Mouse (Mus musculus): Measurements from ENCODE around the gene Nkpd1. TPM values are rescaled to one million over a fixed set of nuclear protein-coding genes. Genes with fewer than 3 reads are reported as not detected.

Nkpd1 gene
- polyA plus RNA-seq, 1 experiment from 2014 or later: 0.11 TPM

GRCm38 (mm10) chr7:19547344-19547969 lies 29.8 kb downstream of the Nkpd1 start:
- ATAC-seq (ENCODE audit: insufficient read depth) (peak; percentile 47; the same call in 1 of the 2 replicates), DNase-seq (no peak)
- H3K27ac ChIP-seq (ENCODE audit: low read depth): peak overlapping the region; percentile 59; the same call in 1 of the 2 replicates
- H3K4me3 ChIP-seq (ENCODE audit: low read depth, low read length): no peak overlapping the region
- TF ChIP-seq CTCF (IDR thresholded peaks at IDR 0.05; ENCODE audit: low read depth): no peak
- no peak overlapping the region for H3K9ac ChIP-seq
- H3K36me3 ChIP-seq (ENCODE audit: insufficient read depth): peaks cover 9% of the 10 kb centered on the region
- WGBS: 58% methylated on average over 2 of the region's 2 CpGs
- no peak overlapping the region for H3K4me2 ChIP-seq
- H3K9me3 ChIP-seq (ENCODE audit: low read depth, low read length): no peaks in the 10 kb centered on the region
- peaks cover 10% of the 10 kb centered on the region for H3K4me1 ChIP-seq (ENCODE audit: insufficient read depth)
- no peaks in the 10 kb centered on the region for H3K27me3 ChIP-seq (ENCODE audit: insufficient read depth, low read length)

- Histone ChIP-seq H3K4me2 (no peak overlapping the region), H3K27me3 (ENCODE audit: insufficient read depth, low read length) (no peaks in the 10 kb centered on the region), H3K4me1 (ENCODE audit: insufficient read depth) (peaks cover 10% of the 10 kb centered on the region), H3K27ac (ENCODE audit: low read depth) (no peak overlapping the region), H3K4me3 (ENCODE audit: low read depth, low read length) (no peak overlapping the region), H3K36me3 (ENCODE audit: insufficient read depth) (peaks cover 24% of the 10 kb centered on the region), H3K9ac (no peak overlapping the region), H3K9me3 (ENCODE audit: low read depth, low read length) (no peaks in the 10 kb centered on the region)
- ATAC-seq (ENCODE audit: insufficient read depth) (no peak), DNase-seq (peak; percentile 44)
- 62% methylated on average over 10 of the region's 10 CpGs for WGBS
- no peak for TF ChIP-seq CTCF (IDR thresholded peaks at IDR 0.05; ENCODE audit: low read depth)
Measured at GRCm38 (mm10) chr7:19549394-19549793, 31.8 kb downstream of the Nkpd1 start.

- Histone ChIP-seq H3K9ac (no peak overlapping the region), H3K4me1 (ENCODE audit: insufficient read depth) (peaks cover 5% of the 10 kb centered on the region), H3K27me3 (ENCODE audit: insufficient read depth, low read length) (no peaks in the 10 kb centered on the region), H3K9me3 (ENCODE audit: low read depth, low read length) (no peaks in the 10 kb centered on the region), H3K4me2 (no peak overlapping the region), H3K36me3 (ENCODE audit: insufficient read depth) (peaks cover 38% of the 10 kb centered on the region), H3K27ac (ENCODE audit: low read depth) (no peak overlapping the region), H3K4me3 (ENCODE audit: low read depth, low read length) (no peak overlapping the region)
- WGBS: 84% methylated on average over 5 of the region's 5 CpGs
- ATAC-seq (ENCODE audit: insufficient read depth) (no peak), DNase-seq (no peak)
- TF ChIP-seq CTCF (IDR thresholded peaks at IDR 0.05; ENCODE audit: low read depth): no peak
Measured at GRCm38 (mm10) chr7:19551634-19552033, 34.0 kb downstream of the Nkpd1 start.

- no peak for TF ChIP-seq CTCF (IDR thresholded peaks at IDR 0.05; ENCODE audit: low read depth)
- Histone ChIP-seq H3K9ac (no peak overlapping the region), H3K4me3 (ENCODE audit: low read depth, low read length) (no peak overlapping the region), H3K9me3 (ENCODE audit: low read depth, low read length) (no peaks in the 10 kb centered on the region), H3K36me3 (ENCODE audit: insufficient read depth) (peaks cover 35% of the 10 kb centered on the region), H3K27me3 (ENCODE audit: insufficient read depth, low read length) (no peaks in the 10 kb centered on the region), H3K4me2 (no peak overlapping the region), H3K27ac (ENCODE audit: low read depth) (no peak overlapping the region), H3K4me1 (ENCODE audit: insufficient read depth) (no peaks in the 10 kb centered on the region; the same call in 1 of the 2 replicates)
- ATAC-seq (ENCODE audit: insufficient read depth) (no peak), DNase-seq (no peak)
- WGBS: 42% methylated on average over 2 of the region's 2 CpGs
Measured at GRCm38 (mm10) chr7:19552443-19552842, 34.8 kb downstream of the Nkpd1 start.

GRCm38 (mm10) chr7:19554168-19554567 lies 36.5 kb downstream of the Nkpd1 start:
- Histone ChIP-seq H3K9ac (no peak overlapping the region), H3K27ac (ENCODE audit: low read depth) (no peak overlapping the region), H3K9me3 (ENCODE audit: low read depth, low read length) (no peaks in the 10 kb centered on the region), H3K4me1 (ENCODE audit: insufficient read depth) (no peaks in the 10 kb centered on the region), H3K36me3 (ENCODE audit: insufficient read depth) (peaks cover 40% of the 10 kb centered on the region), H3K4me3 (ENCODE audit: low read depth, low read length) (no peak overlapping the region), H3K27me3 (ENCODE audit: insufficient read depth, low read length) (no peaks in the 10 kb centered on the region), H3K4me2 (no peak overlapping the region)
- DNase-seq: no peak
- TF ChIP-seq CTCF (IDR thresholded peaks at IDR 0.05; ENCODE audit: low read depth): no peak
- WGBS: 55% methylated on average over 1 of the region's 1 CpGs
- no peak for ATAC-seq (ENCODE audit: insufficient read depth)

- 90% methylated on average over 2 of the region's 2 CpGs for WGBS
- Histone ChIP-seq H3K4me1 (ENCODE audit: insufficient read depth) (peaks cover 5% of the 10 kb centered on the region; the same call in 1 of the 2 replicates), H3K9me3 (ENCODE audit: low read depth, low read length) (no peaks in the 10 kb centered on the region), H3K4me2 (no peak overlapping the region), H3K27ac (ENCODE audit: low read depth) (no peak overlapping the region), H3K4me3 (ENCODE audit: low read depth, low read length) (no peak overlapping the region), H3K27me3 (ENCODE audit: insufficient read depth, low read length) (no peaks in the 10 kb centered on the region), H3K36me3 (ENCODE audit: insufficient read depth) (peaks cover 38% of the 10 kb centered on the region), H3K9ac (no peak overlapping the region)
- ATAC-seq (ENCODE audit: insufficient read depth) (no peak), DNase-seq (no peak)
- no peak for TF ChIP-seq CTCF (IDR thresholded peaks at IDR 0.05; ENCODE audit: low read depth)
Measured at GRCm38 (mm10) chr7:19557086-19557485, 39.4 kb downstream of the Nkpd1 start.

- Histone ChIP-seq H3K36me3 (ENCODE audit: insufficient read depth) (peaks cover 30% of the 10 kb centered on the region), H3K4me2 (0 out of 2 replicates have a peak overlapping the region, but pooled peaks have one; percentile 15), H3K9me3 (ENCODE audit: low read depth, low read length) (no peaks in the 10 kb centered on the region), H3K9ac (0 out of 2 replicates have a peak overlapping the region, but pooled peaks have one; percentile 6), H3K4me3 (ENCODE audit: low read depth, low read length) (no peak overlapping the region), H3K27ac (ENCODE audit: low read depth) (peak overlapping the region; percentile 36; the same call in 1 of the 2 replicates), H3K4me1 (ENCODE audit: insufficient read depth) (peaks cover 5% of the 10 kb centered on the region; the same call in 1 of the 2 replicates), H3K27me3 (ENCODE audit: insufficient read depth, low read length) (no peaks in the 10 kb centered on the region)
- 88% methylated on average over 6 of the region's 6 CpGs for WGBS
- ATAC-seq (ENCODE audit: insufficient read depth) (no peak; the same call in 1 of the 2 replicates), DNase-seq (no peak)
- no peak for TF ChIP-seq CTCF (IDR thresholded peaks at IDR 0.05; ENCODE audit: low read depth)
Measured at GRCm38 (mm10) chr7:19557982-19558900, 40.6 kb downstream of the Nkpd1 start.
